Mouse (Mus musculus) spleen, adult 2 months (tissue): ENCODE results near the gene Adra2b.

Experiments
- CTCF ChIP-seq: fragments of 200-500 bp; IDR thresholded peaks from 2 replicates; pipeline ENCODE4 v1.5.1; 2011; ENCODE audit warnings: mild to moderate bottlenecking, inconsistent platforms; ENCODE audit not compliant: insufficient read depth, insufficient read length, insufficient replicate concordance; ENCODE audit errors: extremely low read depth
- POLR2A ChIP-seq: fragments of 200-500 bp; IDR thresholded peaks from 2 replicates; pipeline ENCODE4 v1.6.1; 2011; ENCODE audit warnings: low read depth, low read length, inconsistent platforms

DNA sequence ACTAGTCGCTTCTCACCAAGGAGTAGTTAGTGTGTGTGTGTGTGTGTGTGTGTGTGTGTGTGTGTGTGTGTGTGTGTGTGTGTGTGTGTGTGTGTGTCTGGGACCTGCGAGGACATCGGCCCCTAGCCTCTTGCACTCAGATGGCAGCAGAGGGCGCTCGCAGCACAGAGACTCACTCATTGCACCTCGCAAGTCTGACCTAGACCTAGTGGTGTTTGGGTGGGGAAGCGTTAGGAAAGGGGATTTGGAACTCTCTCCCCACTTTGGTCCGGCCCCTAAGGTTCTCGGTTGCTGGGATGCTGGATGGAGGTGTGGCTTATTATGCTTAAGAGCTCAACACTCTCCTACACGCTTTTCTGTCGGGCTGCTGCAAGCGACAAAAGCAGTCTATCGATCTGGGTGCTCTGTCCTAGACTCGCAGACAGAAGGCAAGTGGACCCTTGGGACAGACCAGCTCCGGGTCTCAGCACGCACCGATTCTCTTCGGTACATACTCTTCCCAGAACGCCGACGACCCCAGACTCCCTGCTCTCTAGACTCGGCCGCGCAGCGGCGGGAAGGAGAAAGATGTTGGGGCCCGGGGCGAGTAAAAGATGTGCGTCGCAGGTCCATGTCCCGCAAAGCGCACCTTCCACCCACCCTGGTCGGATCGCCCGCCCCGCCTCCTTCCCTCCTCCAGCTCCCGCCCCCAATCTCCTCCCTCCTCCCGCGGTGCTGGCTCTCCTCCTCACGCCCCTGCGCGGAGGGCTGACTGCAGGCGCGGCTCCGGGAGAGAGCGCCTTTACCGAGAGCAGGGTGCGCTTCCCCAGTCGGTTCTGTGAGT lies at the start of gene Adra2b:
- TF ChIP-seq CTCF, result peak; percentile 79; the same call in 1 of the 2 replicates
- no peak for TF ChIP-seq POLR2A
